Mouse (Mus musculus): ENCODE measurements around the gene Olfr429.
"Not testable (repeated sequence)": the region's sequence is repeated elsewhere in the genome, so short reads cannot be mapped to it uniquely, and the experiment has no call there.

Gene Olfr429

DNA sequence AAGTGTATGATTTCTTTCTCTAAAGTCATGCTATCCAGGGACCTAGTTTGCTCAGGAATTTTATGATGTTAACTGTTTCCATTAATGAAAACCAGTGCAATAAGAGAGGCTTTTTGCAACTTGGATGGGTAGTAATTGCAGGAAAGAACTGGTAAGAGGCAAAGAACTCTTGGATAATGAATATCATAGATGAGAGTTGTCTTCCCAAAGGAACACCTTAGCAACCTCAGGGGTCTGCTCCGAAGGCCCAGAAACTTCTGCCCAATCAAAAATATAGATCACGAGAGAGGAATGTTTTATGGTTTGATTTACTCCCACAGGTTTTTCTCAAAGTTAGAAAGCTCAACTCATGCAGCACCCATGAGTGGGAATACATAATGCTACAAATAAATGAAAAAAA is at the start of gene Olfr429:
Gene Olfr429 (plus strand): TSS at position 301 of the 400 bp plus-strand sequence.
- no peak for DNase-seq

DNA sequence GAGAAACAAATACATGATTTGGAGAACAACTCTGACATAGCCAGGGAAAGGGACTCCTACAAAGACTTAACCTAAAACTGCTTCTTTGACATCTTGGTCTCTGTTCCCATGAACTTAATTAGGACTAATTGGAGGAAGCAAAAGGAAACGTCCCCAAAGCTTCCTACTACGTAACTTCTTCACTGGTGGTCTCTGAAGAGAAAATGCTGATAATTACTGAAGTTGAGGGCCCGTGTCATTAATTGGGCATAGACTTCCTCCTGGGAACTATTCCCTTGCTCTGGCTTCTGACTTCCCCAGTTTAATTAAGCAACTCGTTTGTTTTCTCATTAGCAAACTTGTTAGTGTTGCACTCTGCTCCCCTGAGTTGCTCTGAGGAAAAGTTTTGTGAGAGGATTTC is 48.3 kb upstream of the Olfr429 start:
- no peak for DNase-seq

DNA sequence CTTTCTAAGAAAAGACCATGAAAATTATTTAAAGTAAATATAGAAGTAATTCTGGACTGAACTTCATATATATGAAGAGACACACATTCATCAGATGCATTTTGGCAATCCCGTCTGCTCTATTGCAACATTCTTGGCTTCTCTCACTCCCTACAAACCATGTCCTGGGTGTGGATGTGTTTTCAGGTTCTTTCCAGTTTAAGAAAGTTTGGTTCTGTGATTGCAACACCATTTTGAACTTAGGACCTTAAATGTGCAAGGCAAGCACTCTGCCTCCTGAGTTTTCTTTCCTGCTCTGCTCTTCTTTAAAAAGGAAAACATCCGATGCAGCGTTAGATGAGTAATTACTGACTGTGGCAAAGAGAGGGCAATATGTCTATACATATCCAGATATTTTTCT is 45.7 kb upstream of the Olfr429 start:
- no peak for DNase-seq

DNA sequence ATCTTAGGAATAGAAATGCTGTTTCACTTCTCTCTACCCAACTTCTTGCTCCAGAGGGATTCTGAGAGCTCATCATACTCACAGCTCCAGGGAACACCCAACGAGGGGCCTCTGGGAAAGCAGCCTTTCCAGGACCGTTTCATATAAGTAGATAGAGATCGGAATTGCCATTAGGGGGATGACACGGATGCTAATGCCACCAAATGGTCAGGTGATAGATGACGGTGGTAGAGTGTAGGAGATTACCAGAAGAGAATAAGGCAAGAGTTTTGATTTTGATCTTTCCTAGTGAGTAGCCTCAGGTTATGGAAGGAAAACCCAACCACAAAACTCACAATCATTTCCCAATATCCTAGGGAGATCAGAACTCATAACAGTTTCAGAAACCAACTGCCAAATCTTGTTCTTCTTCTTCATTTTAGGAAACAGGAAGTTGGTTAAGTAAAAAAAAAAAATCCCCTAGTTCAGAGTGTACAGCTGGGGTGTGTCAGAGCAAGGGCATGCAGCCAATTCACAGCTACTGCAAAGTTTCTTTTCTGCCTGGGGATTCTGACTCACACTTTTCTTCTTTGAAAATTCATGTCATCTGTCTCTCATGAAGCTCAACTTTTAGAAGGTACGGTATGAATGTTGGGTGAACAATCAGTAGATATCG is 43.5 kb upstream of the Olfr429 start, which contains the start of gene Olfr433:
Gene Olfr433 (plus strand): TSS at position 183 of the 655 bp plus-strand sequence.
- DNase-seq, result no peak

DNA sequence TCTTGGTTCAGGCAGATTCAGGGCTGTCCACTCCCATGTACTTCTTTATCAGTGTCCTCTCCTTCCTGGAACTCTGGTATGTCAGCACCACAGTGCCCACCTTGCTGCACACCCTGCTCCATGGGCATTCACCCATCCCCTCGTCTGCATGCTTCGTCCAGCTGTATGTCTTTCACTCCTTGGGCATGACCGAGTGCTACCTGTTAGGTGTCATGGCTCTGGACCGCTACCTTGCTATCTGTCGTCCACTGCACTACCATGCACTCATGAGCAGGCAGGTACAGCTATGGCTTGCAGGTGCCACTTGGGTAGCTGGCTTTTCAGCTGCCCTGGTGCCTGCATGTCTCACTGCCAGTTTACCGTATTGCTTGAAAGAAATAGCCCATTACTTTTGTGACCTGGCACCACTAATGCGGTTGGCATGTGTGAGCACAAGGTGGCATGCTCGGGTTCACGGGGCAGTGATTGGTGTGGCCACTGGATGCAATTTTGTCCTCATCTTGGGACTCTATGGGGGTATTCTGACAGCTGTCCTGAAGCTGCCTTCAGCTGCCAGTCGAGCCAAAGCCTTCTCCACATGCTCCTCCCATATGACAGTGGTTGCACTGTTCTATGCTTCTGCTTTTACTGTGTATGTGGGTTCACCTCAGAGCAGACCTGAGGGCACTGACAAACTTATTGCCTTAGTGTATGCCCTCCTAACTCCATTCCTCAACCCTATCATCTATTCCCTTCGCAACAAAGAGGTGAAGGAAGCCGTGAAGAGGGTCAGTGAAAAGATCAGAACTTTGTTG is 41.8 kb upstream of the Olfr429 start:
- not testable (repeated sequence) for DNase-seq

DNA sequence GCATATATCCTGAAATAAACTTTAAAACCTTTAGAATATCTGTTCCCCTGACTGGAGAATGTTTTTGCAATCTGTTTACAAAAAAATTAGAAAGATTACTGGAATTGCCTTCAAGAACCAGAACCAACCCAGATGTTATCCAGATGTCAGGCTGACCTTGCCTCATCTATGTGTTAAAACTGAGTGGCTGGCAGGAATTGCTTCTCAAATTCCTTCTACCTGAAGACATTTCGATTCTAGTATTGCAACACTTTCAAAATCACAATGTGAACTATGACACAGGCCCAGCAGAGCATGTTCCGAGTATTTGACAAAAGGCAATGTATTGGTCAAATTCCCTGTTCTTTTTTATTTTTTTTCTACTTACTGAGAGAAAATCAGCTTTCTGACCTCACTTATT is 39.7 kb upstream of the Olfr429 start:
- no peak for DNase-seq

DNA sequence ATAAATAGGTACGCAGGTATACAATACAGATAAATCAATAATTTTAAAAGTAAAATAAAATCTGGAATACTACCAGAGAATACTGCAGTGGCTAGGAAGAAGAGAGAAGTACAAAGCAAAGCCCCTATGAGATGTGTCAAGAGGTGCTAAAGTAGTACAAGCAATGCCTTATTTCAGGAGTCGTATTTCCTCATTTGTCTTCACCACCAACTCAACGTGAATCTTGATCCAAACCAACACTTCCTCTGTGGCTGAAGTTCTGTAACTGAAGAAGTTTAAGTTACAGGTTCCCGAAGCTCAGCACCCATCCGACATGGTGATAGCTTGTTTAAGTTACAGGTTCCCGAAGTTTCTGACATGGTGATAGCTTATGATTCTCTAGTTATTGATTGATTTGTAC is 35.9 kb upstream of the Olfr429 start:
- not testable (repeated sequence) for DNase-seq

DNA sequence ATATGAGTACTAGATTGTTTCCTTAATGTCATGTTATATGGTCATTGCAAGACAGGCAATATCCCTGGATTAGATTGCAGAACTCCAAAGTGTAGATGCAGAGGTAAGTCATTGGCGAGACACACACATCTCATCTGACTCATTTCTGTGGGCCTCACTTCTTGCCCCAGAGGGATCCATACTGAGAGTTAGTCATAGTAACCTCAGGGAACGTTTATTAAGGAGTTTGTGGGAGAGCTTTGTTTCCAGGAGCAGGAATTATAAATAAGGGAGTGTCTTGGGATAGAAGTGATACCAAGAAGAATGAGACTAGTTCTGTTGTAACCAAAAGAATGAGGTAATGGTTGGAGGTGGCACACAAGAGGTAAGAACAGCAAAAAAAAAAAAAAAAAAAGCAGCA is 35.2 kb upstream of the Olfr429 start, which contains the start of gene Olfr432:
Gene Olfr432 (plus strand): TSS at position 313 of the 400 bp plus-strand sequence.
- DNase-seq, result no peak

DNA sequence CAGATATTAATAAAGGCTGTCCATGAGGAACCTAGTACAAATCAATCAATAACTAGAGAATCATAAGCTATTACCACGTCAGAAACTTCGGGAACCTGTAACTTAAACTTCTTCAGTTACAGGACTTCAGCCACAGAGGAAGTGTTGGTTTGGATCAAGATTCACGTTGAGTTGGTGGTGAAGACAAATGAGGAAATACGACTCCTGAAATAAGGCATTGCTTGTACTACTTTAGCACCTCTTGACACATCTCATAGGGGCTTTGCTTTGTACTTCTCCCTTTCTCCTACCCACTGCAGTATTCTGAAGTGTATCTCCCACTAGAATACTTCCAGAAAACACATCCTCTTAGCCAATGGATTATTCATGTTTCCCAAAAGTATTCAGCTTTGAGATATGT is 34.8 kb upstream of the Olfr429 start:
- DNase-seq, result not testable (repeated sequence)

DNA sequence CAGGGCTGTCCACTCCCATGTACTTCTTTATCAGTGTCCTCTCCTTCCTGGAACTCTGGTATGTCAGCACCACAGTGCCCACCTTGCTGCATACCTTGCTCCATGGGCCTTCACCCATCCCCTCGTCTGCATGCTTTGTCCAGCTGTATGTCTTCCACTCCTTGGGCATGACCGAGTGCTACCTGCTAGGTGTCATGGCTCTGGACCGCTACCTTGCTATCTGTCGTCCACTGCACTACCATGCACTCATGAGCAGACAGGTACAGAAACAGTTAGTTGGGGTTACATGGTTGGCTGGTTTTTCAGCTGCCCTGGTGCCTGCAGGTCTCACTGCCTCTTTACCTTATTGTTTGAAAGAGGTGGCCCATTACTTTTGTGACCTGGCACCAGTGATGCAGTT is 33.6 kb upstream of the Olfr429 start:
- no peak for DNase-seq

DNA sequence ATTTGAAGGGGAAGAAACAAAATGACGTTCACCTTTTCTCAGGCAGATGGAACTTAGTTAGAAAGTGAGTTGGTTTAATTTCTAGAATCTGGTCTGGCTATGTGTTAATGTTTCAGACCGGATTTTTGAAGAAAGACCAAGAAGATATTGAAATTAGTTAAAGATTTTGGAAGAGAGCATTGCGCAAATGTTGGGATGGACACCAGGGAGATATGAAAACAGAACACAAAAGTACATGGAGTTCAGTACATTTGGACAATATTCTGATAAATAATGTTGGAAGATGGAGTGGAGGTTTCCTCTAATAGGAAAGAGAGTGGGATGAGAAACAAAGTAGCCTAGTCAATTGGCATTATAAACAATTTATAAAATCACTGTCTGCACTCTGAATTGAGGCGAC is 32.6 kb upstream of the Olfr429 start:
- no peak for DNase-seq

DNA sequence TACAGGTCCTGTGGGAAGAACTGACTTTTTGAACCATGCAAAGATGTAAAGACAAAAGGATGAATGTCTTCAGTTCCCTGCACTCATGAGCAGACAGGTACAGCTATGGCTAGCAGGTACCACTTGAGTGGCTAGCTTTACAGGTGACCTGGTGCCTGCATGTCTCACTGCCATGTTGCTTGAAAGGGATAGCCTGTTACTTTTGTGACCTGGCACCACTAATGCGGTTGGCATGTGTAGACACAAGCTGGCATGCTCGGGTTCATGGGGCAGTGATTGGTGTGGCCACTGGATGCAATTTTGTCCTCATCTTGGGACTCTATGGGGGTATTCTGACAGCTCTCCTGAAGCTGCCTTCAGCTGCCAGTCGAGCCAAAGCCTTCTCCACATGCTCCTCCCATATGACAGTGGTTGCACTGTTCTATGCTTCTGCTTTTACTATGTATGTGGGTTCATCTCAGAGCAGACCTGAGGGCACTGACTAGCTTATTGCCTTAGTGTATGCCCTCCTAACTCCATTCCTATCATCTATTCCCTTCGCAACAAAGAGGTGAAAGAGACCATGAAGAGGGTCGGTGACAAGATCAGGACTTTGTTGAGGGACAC is 32.1 kb upstream of the Olfr429 start:
- no peak for DNase-seq

DNA sequence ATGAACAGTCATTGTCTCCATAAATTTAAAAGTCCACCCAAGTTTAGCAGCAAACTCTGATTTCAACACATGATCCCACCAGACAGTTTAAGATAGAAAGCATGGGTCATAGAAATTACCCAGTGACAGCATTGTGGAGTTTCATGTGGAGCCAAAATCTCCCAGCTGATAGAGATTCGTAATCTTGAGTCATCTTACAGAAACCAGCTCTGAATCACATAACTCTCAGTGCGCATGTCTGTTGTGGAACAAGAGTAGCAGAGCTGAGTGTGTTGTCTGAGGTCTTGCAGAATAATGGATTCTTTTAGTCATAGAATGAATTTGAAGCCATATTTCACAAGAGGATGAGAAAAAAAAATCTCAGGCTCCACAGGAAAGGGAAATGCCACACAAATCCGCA is 31.1 kb upstream of the Olfr429 start:
- no peak for DNase-seq

DNA sequence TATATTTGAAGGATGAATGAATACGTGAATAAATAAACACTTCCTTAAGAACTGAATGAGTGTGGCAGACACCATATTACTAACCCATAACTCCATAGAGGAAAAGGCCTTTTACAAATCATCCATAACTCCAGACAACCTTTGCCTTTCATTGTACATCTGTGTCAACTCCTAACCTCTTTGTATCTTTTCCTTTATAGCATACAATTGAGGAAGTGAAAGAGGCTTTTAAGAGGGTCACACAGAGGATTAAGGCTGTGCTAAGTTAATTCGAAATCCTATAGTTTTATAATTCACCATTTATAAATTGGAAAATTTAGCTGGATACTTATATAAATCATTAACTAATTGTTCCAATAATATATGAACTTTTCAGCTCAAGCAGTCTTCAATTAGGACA is 28.9 kb upstream of the Olfr429 start:
- DNase-seq, result no peak

DNA sequence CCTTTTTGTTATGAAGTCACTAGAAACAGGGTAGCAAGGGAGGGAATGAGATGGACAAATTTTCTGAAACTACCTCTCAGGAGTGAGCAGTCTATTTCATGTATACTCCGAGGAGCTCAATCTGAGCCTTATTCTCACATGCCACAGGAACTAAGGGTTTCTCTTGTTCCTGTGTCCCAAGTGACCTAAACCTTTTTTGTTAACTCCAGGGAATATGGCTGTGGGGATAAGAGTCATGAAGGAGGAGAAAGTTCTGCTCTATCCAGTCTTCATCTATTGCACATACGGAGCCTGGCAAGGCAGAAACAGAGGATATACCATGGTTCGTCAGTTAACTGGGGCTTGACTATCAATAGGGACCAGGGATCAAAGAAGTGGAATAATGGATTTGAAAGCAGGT is 17.8 kb upstream of the Olfr429 start, which contains the start of gene Olfr430:
Gene Olfr430 (plus strand): TSS at position 301 of the 400 bp plus-strand sequence.
- DNase-seq, result no peak

DNA sequence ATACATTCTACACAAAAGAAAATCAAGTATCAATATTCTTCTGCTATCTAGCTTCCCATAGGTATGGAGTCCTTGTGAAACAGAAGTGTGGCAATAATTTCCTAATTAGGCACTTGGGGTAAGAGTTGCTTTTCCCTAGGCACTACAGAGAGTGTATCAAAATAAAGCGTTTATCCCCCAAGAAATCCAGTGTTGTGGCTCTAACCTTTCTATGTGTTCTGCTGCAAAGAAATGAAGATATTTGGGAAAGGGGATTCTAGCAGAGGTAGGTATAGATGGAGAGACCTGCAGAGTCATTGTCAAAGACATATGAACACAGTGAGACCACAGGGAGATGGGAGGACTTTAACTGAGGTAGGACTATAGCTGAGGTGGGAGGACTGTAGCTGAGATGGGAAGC is 12.5 kb downstream of the Olfr429 start, which contains the start of gene Olfr427:
Gene Olfr427 (plus strand): TSS at position 301 of the 400 bp plus-strand sequence.
- no peak for DNase-seq

DNA sequence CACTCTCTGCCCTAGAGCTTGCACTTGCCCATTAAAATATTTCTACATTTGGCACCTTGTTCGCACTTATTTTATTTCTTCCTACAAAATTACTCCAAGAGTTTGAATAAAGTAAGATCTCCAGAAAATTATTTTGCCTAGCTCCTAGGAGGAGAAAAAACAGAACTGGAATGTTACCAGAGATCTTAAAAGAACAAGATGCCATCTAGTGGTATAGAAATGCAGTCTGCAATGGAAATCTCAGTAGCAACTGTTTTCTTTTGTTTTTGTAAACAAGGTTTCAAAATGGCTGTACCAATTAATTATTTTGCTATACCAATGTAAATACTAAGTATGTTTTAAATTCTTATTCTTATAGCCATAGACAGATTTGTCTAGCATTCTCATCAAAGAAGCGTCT is 19.6 kb downstream of the Olfr429 start:
- DNase-seq, result no peak

DNA sequence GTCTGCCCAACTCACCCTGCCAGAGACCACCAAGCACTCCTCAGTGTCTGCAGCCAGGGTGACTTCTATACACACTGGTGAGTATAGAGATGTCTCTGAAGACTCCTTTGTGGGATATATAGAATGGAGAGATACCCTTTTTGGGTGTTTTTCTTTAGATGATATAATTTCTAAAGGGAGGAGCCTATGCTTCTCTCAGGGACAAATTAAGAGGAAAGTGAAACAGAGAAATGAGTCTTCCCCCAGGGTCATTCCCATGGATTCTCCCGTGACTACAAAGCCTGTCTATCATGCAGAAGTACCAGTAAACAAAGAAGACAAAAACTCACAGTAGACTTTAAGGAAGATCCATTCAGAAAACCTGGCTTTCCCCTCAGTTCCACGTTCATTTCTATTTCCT is 36.9 kb downstream of the Olfr429 start, which contains the start of gene Olfr231:
Gene Olfr231 (minus strand): TSS at position 101 of the 400 bp plus-strand sequence.
- no peak for DNase-seq

DNA sequence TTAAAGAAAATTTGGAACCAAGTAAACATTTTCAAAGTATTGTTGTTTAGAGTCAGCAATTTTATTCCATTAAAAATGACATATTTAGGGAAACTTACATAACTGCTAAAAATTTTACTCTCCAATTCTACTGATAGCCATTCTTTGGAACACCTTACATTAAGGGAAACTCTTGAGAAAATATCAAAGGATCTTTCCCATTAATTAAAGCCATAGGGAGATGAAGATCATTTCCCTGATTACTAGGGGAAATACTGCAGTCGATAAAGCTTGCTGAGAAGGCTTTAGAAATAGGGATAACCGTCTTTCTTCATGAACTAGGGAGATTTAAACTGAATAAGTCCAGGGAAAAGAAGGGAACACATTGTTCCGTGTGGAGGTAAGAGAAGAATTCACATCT is 47.1 kb downstream of the Olfr429 start, which contains the start of gene Olfr424:
Gene Olfr424 (plus strand): TSS at position 301 of the 400 bp plus-strand sequence.
- DNase-seq, result no peak

DNA sequence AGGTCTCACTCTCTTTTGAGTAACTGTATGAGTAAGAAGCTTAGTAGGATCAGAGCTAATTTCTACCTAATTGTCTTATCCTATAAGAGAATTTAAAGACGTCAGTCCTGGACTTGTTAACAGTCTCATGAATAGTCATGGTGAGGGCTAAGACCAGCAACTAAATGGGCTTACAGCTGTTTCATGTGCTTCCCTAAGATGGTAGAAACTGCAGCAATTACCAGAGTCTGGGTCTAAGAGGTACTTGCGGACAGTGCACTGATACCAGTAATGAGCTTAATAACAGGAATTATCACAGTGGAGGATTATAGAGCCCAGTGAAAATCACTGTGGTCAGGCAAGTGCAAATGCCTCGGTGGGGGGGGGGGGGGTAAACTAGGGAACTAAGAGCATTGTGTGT is 47.9 kb downstream of the Olfr429 start:
- DNase-seq, result no peak

Measured in cerebellum, postnatal 25 days (tissue).